Mouse (Mus musculus): ENCODE data around the gene Ankfy1. TPM values are rescaled to one million over a fixed set of nuclear protein-coding genes. Genes with fewer than 3 reads are reported as not detected.
"Not testable (repeated sequence)": the region's sequence is repeated elsewhere in the genome, so short reads cannot be mapped to it uniquely, and the experiment has no call there.

Ankfy1 gene
- polyA plus RNA-seq, 1 experiment from 2014 or later: 33.8 TPM

GRCm38 (mm10) chr11:72736320-72736719 is 46.5 kb downstream of the Ankfy1 start:
- Histone ChIP-seq H3K4me2 (replicated peaks) (no peak overlapping the region), H3K9ac (no peak overlapping the region), H3K36me3 (replicated peaks; ENCODE audit: control insufficient read depth, insufficient read depth) (peaks cover 76% of the 10 kb centered on the region), H3K4me3 (replicated peaks; ENCODE audit: low read length) (no peak overlapping the region), H3K27me3 (ENCODE audit: control insufficient read depth, insufficient read depth, low read length) (no peaks in the 10 kb centered on the region), H3K27ac (no peak overlapping the region), H3K9me3 (ENCODE audit: control insufficient read depth, low read length) (no peaks in the 10 kb centered on the region), H3K4me1 (replicated peaks; ENCODE audit: control insufficient read depth, insufficient read depth, low read length) (no peaks in the 10 kb centered on the region)
- WGBS: 55% methylated on average over 1 of the region's 1 CpGs
- ATAC-seq (ENCODE audit: low FRiP score): no peak
- no peak for DNase-seq (ENCODE audit: low spot score)

- H3K4me3 ChIP-seq (replicated peaks; ENCODE audit: low read length); H3K27me3 ChIP-seq (ENCODE audit: control insufficient read depth, insufficient read depth, low read length); H3K4me1 ChIP-seq (replicated peaks; ENCODE audit: control insufficient read depth, insufficient read depth, low read length); H3K9ac ChIP-seq; H3K27ac ChIP-seq; ATAC-seq (ENCODE audit: low FRiP score); H3K4me2 ChIP-seq (replicated peaks); DNase-seq (ENCODE audit: low spot score); H3K9me3 ChIP-seq (ENCODE audit: control insufficient read depth, low read length): not testable (repeated sequence)
- WGBS: 88% methylated on average over 5 of the region's 5 CpGs
- peaks cover 72% of the 10 kb centered on the region for H3K36me3 ChIP-seq (replicated peaks; ENCODE audit: control insufficient read depth, insufficient read depth)
These were observed 47.7 kb downstream of the Ankfy1 start for GRCm38 (mm10) chr11:72737517-72737916.

- Histone ChIP-seq H3K9me3 (ENCODE audit: control insufficient read depth, low read length) (no peaks in the 10 kb centered on the region), H3K4me2 (replicated peaks) (no peak overlapping the region), H3K9ac (no peak overlapping the region), H3K36me3 (replicated peaks; ENCODE audit: control insufficient read depth, insufficient read depth) (peaks cover 72% of the 10 kb centered on the region), H3K4me3 (replicated peaks; ENCODE audit: low read length) (no peak overlapping the region), H3K27me3 (ENCODE audit: control insufficient read depth, insufficient read depth, low read length) (no peaks in the 10 kb centered on the region), H3K4me1 (replicated peaks; ENCODE audit: control insufficient read depth, insufficient read depth, low read length) (no peaks in the 10 kb centered on the region), H3K27ac (no peak overlapping the region)
- DNase-seq (ENCODE audit: low spot score) (no peak), ATAC-seq (ENCODE audit: low FRiP score) (no peak)
- 93% methylated on average over 1 of the region's 1 CpGs for WGBS
These were observed 49.2 kb downstream of the Ankfy1 start for GRCm38 (mm10) chr11:72739048-72739447.

- no peak overlapping the region for H3K9ac ChIP-seq
- H3K4me3 ChIP-seq (replicated peaks; ENCODE audit: low read length): no peak overlapping the region
- no peaks in the 10 kb centered on the region for H3K4me1 ChIP-seq (replicated peaks; ENCODE audit: control insufficient read depth, insufficient read depth, low read length)
- WGBS: 51% methylated on average over 2 of the region's 2 CpGs
- no peak overlapping the region for H3K4me2 ChIP-seq (replicated peaks)
- H3K36me3 ChIP-seq (replicated peaks; ENCODE audit: control insufficient read depth, insufficient read depth): peaks cover 100% of the 10 kb centered on the region
- DNase-seq (ENCODE audit: low spot score): no peak
- no peaks in the 10 kb centered on the region for H3K27me3 ChIP-seq (ENCODE audit: control insufficient read depth, insufficient read depth, low read length)
- no peaks in the 10 kb centered on the region for H3K9me3 ChIP-seq (ENCODE audit: control insufficient read depth, low read length)
- ATAC-seq (ENCODE audit: low FRiP score): no peak
- H3K27ac ChIP-seq: no peak overlapping the region
These were observed 62.1 kb downstream of the Ankfy1 start for GRCm38 (mm10) chr11:72751956-72752355.

GRCm38 (mm10) chr11:72758316-72758715 is 68.5 kb downstream of the Ankfy1 start:
- Histone ChIP-seq H3K4me3 (replicated peaks; ENCODE audit: low read length) (no peak overlapping the region), H3K27ac (no peak overlapping the region), H3K27me3 (ENCODE audit: control insufficient read depth, insufficient read depth, low read length) (no peaks in the 10 kb centered on the region), H3K4me2 (replicated peaks) (no peak overlapping the region), H3K36me3 (replicated peaks; ENCODE audit: control insufficient read depth, insufficient read depth) (peaks cover 100% of the 10 kb centered on the region), H3K4me1 (replicated peaks; ENCODE audit: control insufficient read depth, insufficient read depth, low read length) (no peaks in the 10 kb centered on the region), H3K9ac (no peak overlapping the region), H3K9me3 (ENCODE audit: control insufficient read depth, low read length) (no peaks in the 10 kb centered on the region)
- DNase-seq (ENCODE audit: low spot score): no peak
- WGBS: 90% methylated on average over 5 of the region's 5 CpGs
- ATAC-seq (ENCODE audit: low FRiP score): no peak

GRCm38 (mm10) chr11:72759581-72759980 is 69.8 kb downstream of the Ankfy1 start:
- WGBS: 97% methylated on average over 6 of the region's 6 CpGs
- H3K4me2 ChIP-seq (replicated peaks): no peak overlapping the region
- DNase-seq (ENCODE audit: low spot score): no peak
- H3K4me1 ChIP-seq (replicated peaks; ENCODE audit: control insufficient read depth, insufficient read depth, low read length): no peaks in the 10 kb centered on the region
- no peak overlapping the region for H3K9ac ChIP-seq
- H3K9me3 ChIP-seq (ENCODE audit: control insufficient read depth, low read length): no peaks in the 10 kb centered on the region
- no peak for ATAC-seq (ENCODE audit: low FRiP score)
- H3K27ac ChIP-seq: no peak overlapping the region
- no peak overlapping the region for H3K4me3 ChIP-seq (replicated peaks; ENCODE audit: low read length)
- H3K27me3 ChIP-seq (ENCODE audit: control insufficient read depth, insufficient read depth, low read length): no peaks in the 10 kb centered on the region
- H3K36me3 ChIP-seq (replicated peaks; ENCODE audit: control insufficient read depth, insufficient read depth): peaks cover 100% of the 10 kb centered on the region

- H3K36me3 ChIP-seq (replicated peaks; ENCODE audit: control insufficient read depth, insufficient read depth): peaks cover 90% of the 10 kb centered on the region
- WGBS: 91% methylated on average over 1 of the region's 1 CpGs
- H3K9me3 ChIP-seq (ENCODE audit: control insufficient read depth, low read length): no peaks in the 10 kb centered on the region
- H3K4me3 ChIP-seq (replicated peaks; ENCODE audit: low read length): no peak overlapping the region
- H3K27ac ChIP-seq: no peak overlapping the region
- no peak overlapping the region for H3K4me2 ChIP-seq (replicated peaks)
- ATAC-seq (ENCODE audit: low FRiP score): no peak
- DNase-seq (ENCODE audit: low spot score): no peak
- no peak overlapping the region for H3K9ac ChIP-seq
- no peaks in the 10 kb centered on the region for H3K27me3 ChIP-seq (ENCODE audit: control insufficient read depth, insufficient read depth, low read length)
- no peaks in the 10 kb centered on the region for H3K4me1 ChIP-seq (replicated peaks; ENCODE audit: control insufficient read depth, insufficient read depth, low read length)
These were observed 71.0 kb downstream of the Ankfy1 start for GRCm38 (mm10) chr11:72760781-72761180.

- no peak overlapping the region for H3K27ac ChIP-seq
- H3K4me1 ChIP-seq (replicated peaks; ENCODE audit: control insufficient read depth, insufficient read depth, low read length): no peaks in the 10 kb centered on the region
- DNase-seq (ENCODE audit: low spot score): no peak
- H3K4me2 ChIP-seq (replicated peaks): no peak overlapping the region
- H3K9ac ChIP-seq: no peak overlapping the region
- ATAC-seq (ENCODE audit: low FRiP score): no peak
- H3K4me3 ChIP-seq (replicated peaks; ENCODE audit: low read length): no peak overlapping the region
- 92% methylated on average over 4 of the region's 4 CpGs for WGBS
- no peaks in the 10 kb centered on the region for H3K27me3 ChIP-seq (ENCODE audit: control insufficient read depth, insufficient read depth, low read length)
- H3K9me3 ChIP-seq (ENCODE audit: control insufficient read depth, low read length): no peaks in the 10 kb centered on the region
- H3K36me3 ChIP-seq (replicated peaks; ENCODE audit: control insufficient read depth, insufficient read depth): peaks cover 79% of the 10 kb centered on the region
These were observed 74.5 kb downstream of the Ankfy1 start for GRCm38 (mm10) chr11:72764270-72764669.

GRCm38 (mm10) chr11:72767716-72768115 is 77.9 kb downstream of the Ankfy1 start:
- 92% methylated on average over 8 of the region's 8 CpGs for WGBS
- Histone ChIP-seq H3K27me3 (ENCODE audit: control insufficient read depth, insufficient read depth, low read length) (no peaks in the 10 kb centered on the region), H3K4me1 (replicated peaks; ENCODE audit: control insufficient read depth, insufficient read depth, low read length) (no peaks in the 10 kb centered on the region), H3K27ac (no peak overlapping the region), H3K9ac (no peak overlapping the region), H3K9me3 (ENCODE audit: control insufficient read depth, low read length) (no peaks in the 10 kb centered on the region), H3K4me2 (replicated peaks) (no peak overlapping the region), H3K4me3 (replicated peaks; ENCODE audit: low read length) (no peak overlapping the region), H3K36me3 (replicated peaks; ENCODE audit: control insufficient read depth, insufficient read depth) (peaks cover 57% of the 10 kb centered on the region)
- ATAC-seq (ENCODE audit: low FRiP score): no peak
- no peak for DNase-seq (ENCODE audit: low spot score)

- ATAC-seq (ENCODE audit: low FRiP score): no peak
- Histone ChIP-seq H3K27ac (no peak overlapping the region), H3K4me2 (replicated peaks) (no peak overlapping the region), H3K36me3 (replicated peaks; ENCODE audit: control insufficient read depth, insufficient read depth) (peaks cover 43% of the 10 kb centered on the region), H3K9me3 (ENCODE audit: control insufficient read depth, low read length) (no peaks in the 10 kb centered on the region), H3K27me3 (ENCODE audit: control insufficient read depth, insufficient read depth, low read length) (no peaks in the 10 kb centered on the region), H3K4me3 (replicated peaks; ENCODE audit: low read length) (no peak overlapping the region), H3K9ac (no peak overlapping the region), H3K4me1 (replicated peaks; ENCODE audit: control insufficient read depth, insufficient read depth, low read length) (no peaks in the 10 kb centered on the region)
- 97% methylated on average over 3 of the region's 3 CpGs for WGBS
- no peak for DNase-seq (ENCODE audit: low spot score)
These were observed 79.3 kb downstream of the Ankfy1 start for GRCm38 (mm10) chr11:72769061-72769460.
